Mouse (Mus musculus) cerebellum, postnatal 10 days (tissue): Measurements from ENCODE around the gene Sash1.

Experiments used
- DNase-seq, 2 experiments: peaks; one replicate each; pipeline ENCODE4 v3.0.0; 2021; ENCODE audit warnings: mixed read lengths in 2 of 2

Gene Sash1

GRCm38 (mm10) chr10:8885630-8886527 is at the start of gene Sash1:
Gene Sash1 (minus strand): TSS chr10:8886070.
- DNase-seq: peak; percentile 72 to 81

- DNase-seq: no peak
These were observed 49.7 kb upstream of the Sash1 start for GRCm38 (mm10) chr10:8935601-8936000.

GRCm38 (mm10) chr10:8933451-8934372 is 47.8 kb upstream of the Sash1 start:
- no peak for DNase-seq

- DNase-seq: no peak
These were observed 45.8 kb upstream of the Sash1 start for GRCm38 (mm10) chr10:8931548-8932240.

GRCm38 (mm10) chr10:8930672-8931071 is 44.8 kb upstream of the Sash1 start:
- DNase-seq: no peak

GRCm38 (mm10) chr10:8928775-8929647 is 43.1 kb upstream of the Sash1 start:
- DNase-seq: no peak

- peak; percentile 45 to 56 for DNase-seq
These were observed 42.4 kb upstream of the Sash1 start for GRCm38 (mm10) chr10:8928261-8928660.

- DNase-seq: no peak
These were observed 41.0 kb upstream of the Sash1 start for GRCm38 (mm10) chr10:8926906-8927305.

- no peak for DNase-seq
These were observed 40.4 kb upstream of the Sash1 start for GRCm38 (mm10) chr10:8926295-8926694.

- no peak for DNase-seq
These were observed 39.4 kb upstream of the Sash1 start for GRCm38 (mm10) chr10:8925299-8925698.

GRCm38 (mm10) chr10:8921098-8921693 is 35.3 kb upstream of the Sash1 start:
- DNase-seq: no peak

GRCm38 (mm10) chr10:8917798-8918197 is 31.9 kb upstream of the Sash1 start:
- DNase-seq: no peak

- no peak for DNase-seq
These were observed 31.5 kb upstream of the Sash1 start for GRCm38 (mm10) chr10:8917350-8917749.

- no peak for DNase-seq
These were observed 29.9 kb upstream of the Sash1 start for GRCm38 (mm10) chr10:8915755-8916154.

- DNase-seq: no peak
These were observed 28.0 kb upstream of the Sash1 start for GRCm38 (mm10) chr10:8913904-8914303.

GRCm38 (mm10) chr10:8912706-8913275 is 26.9 kb upstream of the Sash1 start:
- DNase-seq: peak; percentile 28 to 39

- DNase-seq: no peak
These were observed 26.3 kb upstream of the Sash1 start for GRCm38 (mm10) chr10:8912213-8912612.

- DNase-seq: no peak
These were observed 24.5 kb upstream of the Sash1 start for GRCm38 (mm10) chr10:8910237-8910990.

- DNase-seq: no peak
These were observed 17.2 kb upstream of the Sash1 start for GRCm38 (mm10) chr10:8903086-8903485.

- DNase-seq: no peak
These were observed 16.5 kb upstream of the Sash1 start for GRCm38 (mm10) chr10:8902412-8902811.
